Mouse (Mus musculus) hindbrain, embryonic 11.5 days (tissue): Measurements from ENCODE around the gene Dlx5. TPM values are rescaled to one million over a fixed set of nuclear protein-coding genes. Genes with fewer than 3 reads are reported as not detected.

Experiments used
- ATAC-seq: fragments of 200-750 bp; cut with Nextera tagmentation; 2 replicates; pipeline ENCODE4 v1.8.0; 2017; ENCODE audit warnings: mild to moderate bottlenecking, moderate TSS enrichment, moderate library complexity; ENCODE audit not compliant: low FRiP score
- DNase-seq: peaks from one replicate; pipeline ENCODE4 v3.0.0-alpha.2; 2015; ENCODE audit warnings: low spot score
- H3K27ac ChIP-seq: fragments of 300-500 bp; sonication (generic); 2 replicates; pipeline ENCODE4 v1.5.1; 2014; ENCODE audit warnings: mild to moderate bottlenecking, low read depth, low read length
- H3K27me3 ChIP-seq: fragments of 300-500 bp; sonication (generic); 2 replicates; pipeline ENCODE4 v1.6.1; 2014; ENCODE audit warnings: mild to moderate bottlenecking, low read length, moderate library complexity, mixed read lengths; ENCODE audit not compliant: control insufficient read depth, insufficient read depth
- H3K36me3 ChIP-seq: fragments of 300-500 bp; sonication (generic); 2 replicates; pipeline ENCODE4 v1.6.1; 2014; ENCODE audit warnings: mild to moderate bottlenecking, low read length, moderate library complexity, mixed read lengths; ENCODE audit not compliant: control insufficient read depth, insufficient read depth
- H3K4me1 ChIP-seq: fragments of 300-500 bp; sonication (generic); replicated peaks from 2 replicates; pipeline ENCODE4 v1.6.1; 2014; ENCODE audit warnings: low read length, mixed read lengths; ENCODE audit not compliant: control insufficient read depth, insufficient read depth
- H3K4me2 ChIP-seq: fragments of 300-500 bp; sonication (generic); replicated peaks from 2 replicates; pipeline ENCODE4 v1.6.1; 2014; ENCODE audit warnings: mild to moderate bottlenecking, low read depth, low read length
- H3K4me3 ChIP-seq: fragments of 300-500 bp; sonication (generic); 2 replicates; pipeline ENCODE4 v1.5.1; 2014; ENCODE audit warnings: low read depth, low read length
- H3K9ac ChIP-seq: fragments of 300-500 bp; sonication (generic); 2 replicates; pipeline ENCODE4 v1.6.1; 2014; ENCODE audit warnings: low read depth, low read length
- H3K9me3 ChIP-seq: fragments of 300-500 bp; sonication (generic); 2 replicates; pipeline ENCODE4 v1.6.1; 2016; ENCODE audit warnings: low read length; ENCODE audit not compliant: control insufficient read depth
- WGBS: fragments of 180-500 bp; shearing (Covaris S2); extraction: QIAGEN DNeasy Blood & Tissue Kit; methylation state at CpG from one replicate; pipeline ENCODE4 v1.1.7; 2014; 5-methylcytosine and 5-hydroxymethylcytosine counted together
- polyA plus RNA-seq: library from polyadenylated mRNA; unstranded; fragments of >200 nt; fragmentation: Nextera tagmentation; extraction: Ambion mirVana; gene quantifications from 2 replicates; pipeline ENCODE4 v1.2.1, GENCODE M21; 2014

Gene Dlx5
- polyA plus RNA-seq, 1 experiment from 2014 or later, result 2.3 TPM

- H3K27ac ChIP-seq, result no peak overlapping the region
- no peak overlapping the region for H3K9ac ChIP-seq
- under 1% methylated on average over 26 of the region's 26 CpGs for WGBS
- ATAC-seq (no peak), DNase-seq (peak; percentile 61)
- H3K36me3 ChIP-seq, result no peaks in the 10 kb centered on the region
- H3K4me3 ChIP-seq, result no peak overlapping the region
- no peaks in the 10 kb centered on the region for H3K9me3 ChIP-seq
- peaks cover 79% of the 10 kb centered on the region for H3K27me3 ChIP-seq
- H3K4me2 ChIP-seq, result no peak overlapping the region
- H3K4me1 ChIP-seq, result no peaks in the 10 kb centered on the region
Observed at GRCm38 (mm10) chr6:6850324-6851060, 31.4 kb downstream of the Dlx5 start.

GRCm38 (mm10) chr6:6849744-6850143 is 32.1 kb downstream of the Dlx5 start:
- H3K27ac ChIP-seq, result no peak overlapping the region
- peak; percentile 44 for DNase-seq

GRCm38 (mm10) chr6:6848541-6848940 is 33.3 kb downstream of the Dlx5 start:
- 4% methylated on average over 4 of the region's 4 CpGs for WGBS

More at GRCm38 (mm10) chr6:6849744-6850143, 32.1 kb downstream of the Dlx5 start:
- ATAC-seq, result no peak
- WGBS, result under 1% methylated on average over 12 of the region's 12 CpGs
- no peak overlapping the region for H3K4me3 ChIP-seq
- no peaks in the 10 kb centered on the region for H3K36me3 ChIP-seq
- no peaks in the 10 kb centered on the region for H3K9me3 ChIP-seq
- no peaks in the 10 kb centered on the region for H3K4me1 ChIP-seq
- H3K27me3 ChIP-seq, result peaks cover 72% of the 10 kb centered on the region
- no peak overlapping the region for H3K9ac ChIP-seq
- H3K4me2 ChIP-seq, result no peak overlapping the region

GRCm38 (mm10) chr6:6833301-6833700 is 48.6 kb downstream of the Dlx5 start:
- Histone ChIP-seq H3K9me3 (no peaks in the 10 kb centered on the region), H3K36me3 (no peaks in the 10 kb centered on the region), H3K27ac (no peak overlapping the region), H3K27me3 (no peaks in the 10 kb centered on the region), H3K4me2 (no peak overlapping the region), H3K4me1 (no peaks in the 10 kb centered on the region), H3K9ac (no peak overlapping the region), H3K4me3 (no peak overlapping the region)
- ATAC-seq (no peak), DNase-seq (no peak)
- 93% methylated on average over 3 of the region's 3 CpGs for WGBS

More at GRCm38 (mm10) chr6:6848541-6848940, 33.3 kb downstream of the Dlx5 start:
- Histone ChIP-seq H3K36me3 (no peaks in the 10 kb centered on the region), H3K4me3 (no peak overlapping the region), H3K4me2 (no peak overlapping the region), H3K9me3 (no peaks in the 10 kb centered on the region), H3K4me1 (no peaks in the 10 kb centered on the region), H3K9ac (no peak overlapping the region), H3K27me3 (peaks cover 60% of the 10 kb centered on the region), H3K27ac (no peak overlapping the region)
- ATAC-seq (no peak), DNase-seq (no peak)

GRCm38 (mm10) chr6:6830446-6830845 is 51.4 kb downstream of the Dlx5 start:
- DNase-seq (no peak), ATAC-seq (no peak)
- no peaks in the 10 kb centered on the region for H3K9me3 ChIP-seq
- WGBS, result 67% methylated on average over 7 of the region's 7 CpGs
- H3K4me2 ChIP-seq, result no peak overlapping the region
- no peak overlapping the region for H3K27ac ChIP-seq
- H3K4me3 ChIP-seq, result no peak overlapping the region
- H3K4me1 ChIP-seq, result no peaks in the 10 kb centered on the region
- H3K9ac ChIP-seq, result no peak overlapping the region
- no peaks in the 10 kb centered on the region for H3K36me3 ChIP-seq
- H3K27me3 ChIP-seq, result no peaks in the 10 kb centered on the region

Other genes with a start within 250 kb of the Dlx5 start
- 0.29 and 0.65 TPM in 2 replicates for gene Dlx6, start 18.8 kb downstream of the Dlx5 start, polyA plus RNA-seq
- 7.9 and 9.0 TPM in 2 replicates for gene Sdhaf3, start 73.9 kb upstream of the Dlx5 start, polyA plus RNA-seq